Mouse (Mus musculus) cerebellum, adult 11 months (tissue): ENCODE data around the gene Adora3.

ENCODE experiments used
- DNase-seq: peaks from one replicate; pipeline ENCODE4 v3.0.0; 2022

The Adora3 gene

GRCm38 (mm10) chr3:105877252-105877803 is 6.7 kb downstream of the Adora3 start:
- no peak for DNase-seq

GRCm38 (mm10) chr3:105877919-105878318 is 7.3 kb downstream of the Adora3 start:
- no peak for DNase-seq

DNA sequence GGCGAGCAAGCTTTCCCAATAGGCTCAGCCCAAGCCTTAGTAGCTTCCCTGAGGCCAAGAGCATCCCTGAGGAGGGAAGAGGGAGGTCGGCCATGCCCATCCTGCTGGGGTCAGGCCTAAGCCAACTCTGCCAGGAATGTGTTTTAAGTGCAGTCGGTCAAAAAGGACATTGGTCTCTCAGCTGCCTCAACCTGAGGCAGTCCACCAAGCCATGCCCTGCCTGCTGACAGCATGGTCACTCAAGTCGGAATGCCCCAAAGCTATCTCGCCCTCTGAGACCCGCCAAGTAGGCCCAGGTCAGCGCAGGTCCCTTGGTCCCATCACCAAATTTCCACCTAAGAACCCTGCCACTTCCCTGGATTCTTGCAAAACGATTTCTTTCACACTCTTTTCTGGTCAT is 8.1 kb downstream of the Adora3 start:
- DNase-seq, result no peak

- DNase-seq, result no peak
Observed at GRCm38 (mm10) chr3:105880419-105880818, 9.8 kb downstream of the Adora3 start.

DNA sequence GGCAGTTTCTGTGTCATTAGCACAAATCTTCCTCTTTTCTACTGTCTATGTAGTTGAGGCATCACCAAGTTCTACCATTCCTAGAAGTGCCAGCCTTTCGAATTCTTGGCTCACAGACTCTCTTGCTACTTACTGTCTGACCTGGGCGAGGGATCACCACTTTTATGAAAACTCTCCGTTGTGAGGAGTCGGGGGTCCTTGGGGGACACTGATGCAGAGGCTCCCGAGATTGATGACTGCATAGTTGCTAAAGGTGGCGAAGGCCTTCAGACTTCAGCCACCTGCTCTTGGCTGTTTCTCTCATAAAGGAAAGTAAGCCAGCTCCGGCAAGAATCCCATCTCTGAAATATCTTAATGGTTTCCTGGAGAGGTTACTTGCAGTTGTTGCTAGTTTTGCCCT is 11.4 kb downstream of the Adora3 start:
- no peak for DNase-seq

DNA sequence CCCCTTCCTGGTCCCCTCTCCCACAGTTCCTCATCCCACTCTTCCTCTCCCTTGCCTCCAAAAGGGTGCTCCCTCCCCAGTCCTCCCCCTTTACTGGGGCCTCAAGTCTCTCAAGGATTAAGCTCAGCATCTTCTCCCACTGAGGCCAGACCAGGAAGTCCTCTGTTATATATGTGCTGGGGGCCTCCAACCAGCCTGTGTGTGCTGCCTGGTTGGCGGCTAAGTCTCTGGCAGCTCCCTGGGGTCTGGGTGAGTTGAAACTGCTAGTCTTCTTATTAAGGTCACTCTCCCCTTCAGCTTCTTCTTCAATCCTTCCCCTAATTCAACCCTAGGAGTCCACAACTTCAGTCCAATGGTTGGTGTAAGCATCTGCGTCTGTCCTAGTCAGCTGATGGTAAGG is 12.5 kb downstream of the Adora3 start:
- no peak for DNase-seq

- DNase-seq, result no peak
Observed at GRCm38 (mm10) chr3:105888961-105889360, 18.3 kb downstream of the Adora3 start.

DNA sequence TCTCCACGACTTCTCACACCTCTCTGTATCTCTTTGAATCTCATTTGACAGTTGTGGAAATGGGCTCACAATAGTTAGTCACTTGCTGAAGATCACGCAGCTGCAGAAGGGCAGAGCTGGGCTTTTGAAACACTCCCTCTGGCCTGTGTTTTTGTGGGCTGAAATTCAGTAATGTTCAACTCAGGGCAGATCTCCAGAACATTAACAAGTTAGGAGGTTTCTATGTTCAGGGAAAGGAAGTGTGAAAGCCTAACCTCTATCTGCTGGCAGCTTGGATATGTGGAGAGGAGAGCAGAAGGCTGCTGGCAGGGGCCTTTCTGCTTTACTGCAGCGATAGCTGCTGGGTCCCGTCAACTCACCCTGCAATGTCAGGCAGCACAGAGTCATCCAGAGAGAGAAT is 19.6 kb downstream of the Adora3 start:
- DNase-seq, result no peak

- DNase-seq, result no peak
Observed at GRCm38 (mm10) chr3:105891141-105891540, 20.5 kb downstream of the Adora3 start.

DNA sequence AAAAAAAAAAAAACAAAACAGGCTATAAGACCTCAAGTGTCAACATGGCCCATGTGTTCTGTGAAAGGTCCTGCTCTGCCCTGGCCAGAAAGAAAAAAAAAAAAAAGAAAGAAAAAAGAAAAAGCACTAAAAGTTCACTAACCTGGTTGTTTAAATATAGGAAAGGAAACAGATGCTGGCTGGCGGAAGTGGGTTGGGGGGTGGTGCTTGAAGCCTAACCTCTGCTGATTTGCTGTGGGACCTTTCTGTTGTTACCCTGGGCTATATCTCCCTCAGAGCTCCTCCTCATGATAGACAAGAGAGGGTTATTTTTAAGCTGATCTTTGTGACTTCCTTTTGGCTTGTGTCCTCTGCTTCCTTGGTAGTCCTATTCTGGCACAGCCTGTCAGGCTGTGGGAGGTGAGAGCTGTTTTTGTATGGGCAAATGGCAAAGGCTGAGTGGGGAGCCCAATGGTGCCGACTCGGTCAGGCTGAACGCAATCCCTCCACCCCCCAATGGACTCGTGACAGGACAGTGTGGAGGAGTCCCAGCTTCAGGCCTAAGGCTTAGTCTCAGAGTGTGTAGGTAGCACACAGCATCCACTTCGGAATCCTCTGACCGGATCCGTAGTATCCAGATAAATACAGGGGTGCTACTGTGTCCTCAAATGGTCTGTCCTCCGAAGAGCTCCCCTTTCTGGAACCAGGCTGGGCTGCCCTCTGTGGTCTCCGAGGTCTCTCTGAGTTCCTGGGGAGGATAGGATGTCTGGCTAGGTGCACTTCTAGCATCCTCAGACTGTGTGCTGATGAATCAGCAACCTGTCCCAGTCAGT is 21.3 kb downstream of the Adora3 start:
- DNase-seq, result no peak

DNA sequence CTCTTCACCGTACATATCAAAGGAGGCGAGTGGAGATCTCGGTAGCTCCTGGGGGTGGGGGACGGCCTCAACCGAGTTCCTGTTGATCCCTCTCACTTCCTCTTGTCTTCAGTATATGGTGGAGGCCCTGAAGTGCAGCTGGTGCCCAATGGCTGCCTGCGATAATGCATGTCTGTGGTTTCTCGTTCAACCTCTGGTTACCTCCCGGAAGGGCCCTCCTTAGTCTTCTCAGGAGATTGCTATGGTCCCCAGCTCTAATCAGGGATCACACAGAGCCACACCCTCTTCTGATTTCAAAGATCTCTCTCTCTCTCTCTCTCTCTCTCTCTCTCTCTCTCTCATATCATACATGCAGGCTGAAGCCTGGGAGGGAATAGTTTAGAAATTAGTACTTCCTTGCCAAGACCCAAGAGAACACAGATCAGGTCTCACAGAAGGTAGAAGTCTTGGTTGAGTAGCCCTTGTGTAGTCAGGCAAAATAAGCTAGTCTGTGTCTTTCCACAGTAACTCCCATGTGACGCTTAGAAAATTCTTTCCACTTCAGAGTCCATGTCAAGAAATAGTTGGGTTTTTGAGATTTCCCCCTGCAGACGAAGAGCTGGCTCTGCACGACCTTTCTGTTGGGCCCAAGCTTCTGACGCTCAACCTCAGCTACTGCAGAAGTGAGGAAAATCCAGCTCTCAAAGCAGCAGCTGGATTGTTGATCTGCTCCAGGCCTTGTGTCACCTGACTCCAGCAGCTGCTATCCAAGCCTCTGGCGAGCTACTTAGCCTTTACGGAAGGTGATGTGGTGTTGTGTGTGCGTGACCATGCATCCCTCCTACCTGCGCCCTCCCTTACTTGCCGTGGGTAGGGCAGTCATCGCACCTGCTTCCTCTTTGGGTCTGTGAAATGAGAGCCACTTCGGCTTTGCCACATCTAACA is 22.2 kb downstream of the Adora3 start:
- no peak for DNase-seq

GRCm38 (mm10) chr3:105893941-105894391 is 23.3 kb downstream of the Adora3 start:
- DNase-seq, result peak; percentile 6

GRCm38 (mm10) chr3:105894601-105895592 is 24.2 kb downstream of the Adora3 start:
- DNase-seq, result peak; percentile 15

DNA sequence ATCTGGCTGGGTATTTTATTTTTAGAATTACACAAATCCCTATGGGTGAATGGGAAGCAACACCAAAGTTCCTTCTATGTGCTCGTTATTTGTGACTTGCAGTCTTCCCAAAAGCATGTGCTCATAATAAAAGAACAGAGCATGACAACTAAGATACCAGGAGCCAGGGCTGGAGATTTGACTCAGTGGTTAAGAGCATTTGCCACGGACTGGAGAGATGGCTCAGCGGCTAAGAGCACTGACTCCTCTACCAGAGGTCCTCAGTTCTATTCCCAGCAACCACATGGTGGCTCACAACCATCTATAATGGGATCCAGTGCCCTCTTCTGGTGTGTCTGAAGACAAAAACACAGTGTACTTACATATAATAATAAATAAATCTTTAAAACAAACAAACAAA is 26.2 kb downstream of the Adora3 start:
- DNase-seq, result no peak

DNA sequence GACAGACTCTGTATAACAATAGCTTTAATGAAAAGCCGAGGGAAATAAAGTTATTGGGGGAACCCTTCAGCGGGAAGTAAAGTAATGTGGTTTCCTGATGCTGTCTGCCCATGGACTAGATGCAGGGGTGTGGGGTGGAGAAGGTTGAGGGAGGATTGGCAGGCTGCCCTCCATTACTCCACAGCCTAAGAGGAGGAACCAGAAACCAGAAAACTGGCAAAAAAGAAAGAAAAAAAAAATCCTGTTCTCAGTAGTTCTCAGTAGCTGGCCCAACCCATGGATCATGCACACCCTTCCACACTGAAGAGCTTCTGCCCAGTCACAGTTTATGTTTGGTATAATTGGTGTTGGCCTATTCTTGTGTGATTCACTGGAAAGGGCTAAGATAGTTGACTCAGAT is 27.7 kb downstream of the Adora3 start:
- no peak for DNase-seq

DNA sequence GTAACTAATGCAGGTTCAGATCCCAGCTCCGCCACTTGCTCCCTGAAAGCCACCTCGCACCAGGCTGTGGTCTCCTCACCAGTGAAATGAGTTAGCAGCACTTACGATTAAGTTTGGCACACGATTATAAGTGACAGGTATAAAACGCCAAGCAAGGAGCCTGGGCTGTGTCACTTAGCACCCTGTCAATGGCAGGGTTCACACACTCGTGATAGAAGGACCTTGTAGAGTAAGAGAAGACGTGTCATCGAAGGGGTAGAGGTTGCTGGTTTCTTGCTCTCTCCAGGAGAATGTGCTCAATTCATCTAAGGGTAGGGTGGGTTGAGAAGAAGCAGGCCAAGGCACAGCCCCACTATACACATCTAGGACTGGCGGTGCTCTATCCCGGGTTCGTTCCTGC is 28.2 kb downstream of the Adora3 start:
- DNase-seq, result no peak

GRCm38 (mm10) chr3:105899394-105900147 is 28.9 kb downstream of the Adora3 start:
- DNase-seq, result peak; percentile 68

DNA sequence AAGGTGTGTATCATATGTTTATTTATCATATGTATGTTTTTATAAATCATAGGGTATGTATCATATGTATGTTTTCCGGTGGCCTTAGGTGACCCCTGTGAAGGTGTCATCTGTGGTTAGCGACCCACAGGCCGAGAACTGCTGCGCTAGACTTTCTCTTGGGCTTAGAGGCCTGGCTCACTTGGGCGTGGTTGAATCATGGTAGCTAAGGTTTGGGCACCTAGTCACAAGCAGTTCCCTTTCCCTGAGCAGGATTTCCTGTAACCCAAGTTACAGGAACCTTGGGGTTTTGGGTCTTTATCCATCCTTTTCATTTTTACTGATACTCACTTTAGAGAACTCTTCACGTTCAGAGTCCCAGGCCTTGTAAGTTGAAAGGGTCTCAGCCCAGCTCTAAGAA is 29.6 kb downstream of the Adora3 start:
- no peak for DNase-seq

GRCm38 (mm10) chr3:105900716-105901115 is 30.1 kb downstream of the Adora3 start:
- no peak for DNase-seq

DNA sequence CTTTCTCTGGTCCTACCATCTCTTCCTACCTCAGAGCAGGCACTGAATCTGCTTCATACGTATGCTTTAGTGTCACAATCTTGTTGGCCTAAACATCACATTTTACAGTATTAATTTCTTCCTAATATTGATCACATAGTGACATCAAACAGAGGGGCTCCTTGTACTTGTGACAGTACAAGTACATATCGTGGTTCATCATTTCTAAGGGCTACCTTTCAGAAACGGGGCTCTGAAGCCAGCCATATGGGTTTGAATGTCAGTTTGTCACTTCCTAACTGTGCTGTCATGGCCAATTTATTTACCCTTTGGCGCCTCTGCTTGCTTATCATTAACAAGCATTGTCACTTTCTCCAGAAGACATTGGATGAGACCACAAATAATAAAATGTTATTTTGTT is 30.8 kb downstream of the Adora3 start:
- DNase-seq, result no peak

DNA sequence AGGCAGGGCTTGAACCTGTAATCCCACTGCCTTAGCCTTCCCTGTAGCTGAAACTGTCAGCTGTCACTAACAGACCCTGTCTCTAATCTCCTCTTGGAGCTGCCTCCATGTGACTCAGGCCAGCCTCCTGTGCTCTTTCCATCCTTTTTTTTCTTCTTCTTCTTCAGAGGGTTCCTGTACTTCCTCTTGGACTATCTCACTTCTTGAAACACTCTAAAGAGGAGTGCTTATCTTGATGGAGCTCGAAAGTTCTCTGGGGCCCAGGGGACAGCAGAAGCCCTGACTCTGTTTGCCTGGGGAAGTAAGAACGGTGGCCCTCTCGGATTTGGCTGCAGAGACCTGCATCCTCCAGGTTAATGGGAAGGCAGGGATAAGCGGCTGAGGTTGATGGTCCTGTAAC is 33.6 kb downstream of the Adora3 start:
- DNase-seq, result no peak

- no peak for DNase-seq
Observed at GRCm38 (mm10) chr3:105904721-105905120, 34.1 kb downstream of the Adora3 start.
